Mouse (Mus musculus) olfactory bulb, adult 2 months (tissue): Measurements from ENCODE around the gene Fbxl13.

Experiments
- CTCF ChIP-seq: fragments of 200-500 bp; IDR thresholded peaks from 2 replicates; pipeline ENCODE4 v1.5.1; 2012; ENCODE audit warnings: low read depth, mild to moderate bottlenecking, low read length, moderate library complexity; ENCODE audit not compliant: insufficient read depth
- POLR2A ChIP-seq: fragments of 200-500 bp; IDR thresholded peaks from 2 replicates; pipeline ENCODE4 v1.6.1; 2012; ENCODE audit warnings: mild to moderate bottlenecking, low read depth, low read length, moderate library complexity; ENCODE audit not compliant: insufficient read depth

GRCm38 (mm10) chr5:21646133-21646491 lies 678 bp upstream of the Fbxl13 start:
- TF ChIP-seq CTCF, result no peak
- no peak for TF ChIP-seq POLR2A
